ENCODE assay signal across 13 mouse cellular contexts in the genomic region with DNA sequence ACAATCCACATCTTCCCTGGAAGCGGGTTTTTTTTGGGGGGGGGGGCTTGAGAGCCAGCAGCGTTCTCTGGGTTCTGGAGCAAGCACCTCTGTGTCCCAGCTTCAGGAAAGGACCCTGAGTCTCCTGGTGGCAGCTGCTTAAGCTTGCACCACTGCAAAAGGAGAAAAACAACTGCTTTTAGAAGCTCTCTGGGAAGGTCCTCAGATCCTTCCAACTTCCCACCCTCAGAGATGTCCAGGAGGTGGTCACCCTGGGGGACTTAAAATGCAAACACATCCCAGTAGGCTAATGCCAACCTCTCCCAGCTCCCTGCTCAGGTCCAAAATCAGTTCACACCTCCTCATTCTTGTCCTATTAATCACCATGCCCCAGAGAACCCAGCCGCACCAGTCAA.
DNase-seq lines count a peak whose midpoint lies in the region; ATAC-seq and TF ChIP-seq lines count a peak whose summit lies in the region.
"Had no signal": no experiment of that assay in that cellular context is flagged by ENCODE, and none has a peak within 500 bp of the region (broad histone marks: within the 10 kb centered on the region; RNA-seq: fewer than 3 reads in every experiment).

No protein-coding gene starts in this region.

- H3K27me3 ChIP-seq in heart, embryonic 10.5 days (ENCODE audit: insufficient read depth, poor library complexity, severe bottlenecking) = 0 out of 2 replicates have a peak, but pooled peaks cover 5% of the 10 kb centered on the region
- no peaks in the 10 kb centered on the region for H3K27me3 ChIP-seq in midbrain, embryonic 11.5 days (ENCODE audit: control insufficient read depth, insufficient read depth, low read length)
- no peaks in the 10 kb centered on the region for H3K27me3 ChIP-seq in midbrain, embryonic 15.5 days (replicated peaks)
- no peaks in the 10 kb centered on the region for H3K27me3 ChIP-seq in forebrain, embryonic 15.5 days
- no peaks in the 10 kb centered on the region for H3K27me3 ChIP-seq in neural tube, embryonic 13.5 days
- H3K27me3 ChIP-seq: liver, embryonic 13.5 days had no signal

- no peak overlapping the region for H3K9ac ChIP-seq in midbrain, embryonic 11.5 days (ENCODE audit: low read length)
- H3K9ac ChIP-seq in midbrain, embryonic 15.5 days = no peak overlapping the region
- H3K9ac ChIP-seq in forebrain, embryonic 15.5 days (replicated peaks) = no peak overlapping the region
- H3K9ac ChIP-seq in neural tube, embryonic 13.5 days = no peak overlapping the region
- H3K9ac ChIP-seq: liver, embryonic 13.5 days had no signal

- TF ChIP-seq CTCF in gastrocnemius, adult 2 months (IDR thresholded peaks at IDR 0.05) = no peak
- no peak for TF ChIP-seq CTCF in layer of hippocampus, adult 2 months (conservative IDR thresholded peaks at IDR 0.05)

- H3K4me2 ChIP-seq in midbrain, embryonic 11.5 days = no peak overlapping the region
- H3K4me2 ChIP-seq in midbrain, embryonic 15.5 days = no peak overlapping the region
- no peak overlapping the region for H3K4me2 ChIP-seq in forebrain, embryonic 15.5 days (replicated peaks)
- peak overlapping the region; percentile 39 for H3K4me2 ChIP-seq in neural tube, embryonic 13.5 days
- H3K4me2 ChIP-seq: liver, embryonic 13.5 days had no signal

- no peak overlapping the region for H3K4me3 ChIP-seq in heart, embryonic 10.5 days
- no peak overlapping the region for H3K4me3 ChIP-seq in midbrain, embryonic 11.5 days (ENCODE audit: low read depth, low read length)
- no peak overlapping the region for H3K4me3 ChIP-seq in midbrain, embryonic 15.5 days
- no peak overlapping the region for H3K4me3 ChIP-seq in forebrain, embryonic 15.5 days
- H3K4me3 ChIP-seq in neural tube, embryonic 13.5 days = no peak overlapping the region
- H3K4me3 ChIP-seq in gastrocnemius, adult 2 months = no peak overlapping the region
- no peak overlapping the region for H3K4me3 ChIP-seq in layer of hippocampus, adult 2 months
- H3K4me3 ChIP-seq: left cerebral cortex, adult 2 months; liver, embryonic 13.5 days had no signal

- peaks cover 7% of the 10 kb centered on the region; the same call in 1 of the 2 replicates for H3K4me1 ChIP-seq in heart, embryonic 10.5 days
- no peaks in the 10 kb centered on the region for H3K4me1 ChIP-seq in midbrain, embryonic 11.5 days (ENCODE audit: control insufficient read depth, insufficient read depth, low read length)
- H3K4me1 ChIP-seq in midbrain, embryonic 15.5 days = no peaks in the 10 kb centered on the region
- H3K4me1 ChIP-seq in forebrain, embryonic 15.5 days = peaks cover 2% of the 10 kb centered on the region; the same call in 1 of the 2 replicates
- H3K4me1 ChIP-seq in neural tube, embryonic 13.5 days (replicated peaks) = peaks cover 14% of the 10 kb centered on the region
- H3K4me1 ChIP-seq: liver, embryonic 13.5 days had no signal

- no peak for ATAC-seq in midbrain, embryonic 11.5 days (ENCODE audit: low FRiP score)
- ATAC-seq in midbrain, embryonic 15.5 days (replicated peaks) = no peak
- peak; percentile 16; the same call in 1 of the 2 replicates for ATAC-seq in forebrain, embryonic 15.5 days (replicated peaks)
- no peak; the same call in 1 of the 2 replicates for ATAC-seq in neural tube, embryonic 13.5 days (ENCODE audit: low read depth)
- ATAC-seq: hindbrain, postnatal 0 days had no signal

- H3K27ac ChIP-seq in heart, embryonic 10.5 days = 0 out of 2 replicates have a peak overlapping the region, but pooled peaks have one; percentile 6
- no peak overlapping the region for H3K27ac ChIP-seq in midbrain, embryonic 11.5 days (ENCODE audit: low read depth, low read length)
- no peak overlapping the region for H3K27ac ChIP-seq in midbrain, embryonic 15.5 days
- H3K27ac ChIP-seq in forebrain, embryonic 15.5 days (replicated peaks) = peak overlapping the region; percentile 25
- 0 out of 2 replicates have a peak overlapping the region, but pooled peaks have one; percentile 1 for H3K27ac ChIP-seq in neural tube, embryonic 13.5 days (replicated peaks)
- no peak overlapping the region for H3K27ac ChIP-seq in gastrocnemius, adult 2 months
- no peak overlapping the region for H3K27ac ChIP-seq in layer of hippocampus, adult 2 months
- H3K27ac ChIP-seq: hindbrain, postnatal 0 days; left cerebral cortex, adult 2 months; liver, embryonic 13.5 days had no signal

- no peaks in the 10 kb centered on the region for H3K9me3 ChIP-seq in heart, embryonic 10.5 days
- no peaks in the 10 kb centered on the region for H3K9me3 ChIP-seq in midbrain, embryonic 11.5 days (ENCODE audit: control insufficient read depth, low read length)
- H3K9me3 ChIP-seq in midbrain, embryonic 15.5 days = no peaks in the 10 kb centered on the region
- no peaks in the 10 kb centered on the region for H3K9me3 ChIP-seq in forebrain, embryonic 15.5 days
- H3K9me3 ChIP-seq in neural tube, embryonic 13.5 days = no peaks in the 10 kb centered on the region
- H3K9me3 ChIP-seq: liver, embryonic 13.5 days had no signal

- DNase-seq in heart, embryonic 10.5 days (ENCODE audit: low spot score) = no peak
- DNase-seq in heart, postnatal 36 days = no peak
- DNase-seq in midbrain, embryonic 11.5 days (ENCODE audit: low spot score, missing footprints) = peak; percentile 81
- no peak for DNase-seq in gastrocnemius, adult 2 months
- DNase-seq in layer of hippocampus, adult 2 months (ENCODE audit: low spot score in 2 of 2) = no peak
- DNase-seq: cerebellum, adult 18-20 months; liver, embryonic 13.5 days; lung, postnatal 14 days had no signal

- H3K36me3 ChIP-seq in heart, embryonic 10.5 days = no peaks in the 10 kb centered on the region
- no peaks in the 10 kb centered on the region for H3K36me3 ChIP-seq in midbrain, embryonic 11.5 days (ENCODE audit: control insufficient read depth, insufficient read depth, low read length)
- no peaks in the 10 kb centered on the region for H3K36me3 ChIP-seq in midbrain, embryonic 15.5 days (replicated peaks)
- no peaks in the 10 kb centered on the region for H3K36me3 ChIP-seq in forebrain, embryonic 15.5 days
- no peaks in the 10 kb centered on the region for H3K36me3 ChIP-seq in neural tube, embryonic 13.5 days
- H3K36me3 ChIP-seq: liver, embryonic 13.5 days had no signal

- intact Hi-C loops in heart, postnatal 36 days (cut with DNase I) = loop anchor here (10.0 kb wide), 1 partner anchor 1105 kb away; no protein-coding TSS in a partner anchor
- intact Hi-C loops in gastrocnemius, adult 2 months (cut with DNase I) = no loop called here

- 25% methylated on average over 3 of the region's 3 CpGs for WGBS in heart, embryonic 10.5 days
- 50% methylated on average over 3 of the region's 3 CpGs for WGBS in midbrain, embryonic 11.5 days
- 40% methylated on average over 3 of the region's 3 CpGs for WGBS in midbrain, embryonic 15.5 days
- WGBS in forebrain, embryonic 15.5 days = 59% methylated on average over 3 of the region's 3 CpGs
- 7% methylated on average over 3 of the region's 3 CpGs for WGBS in neural tube, embryonic 13.5 days

Comparison
In these comparisons a context has a peak if more than half of its experiments do, and no peak if none do; other contexts are left out.
1. H3K27ac ChIP-seq: peak in heart, embryonic 10.5 days (single experiment), forebrain, embryonic 15.5 days (single experiment) and neural tube, embryonic 13.5 days (single experiment); none in midbrain, embryonic 11.5 days (single experiment), midbrain, embryonic 15.5 days (single experiment), gastrocnemius, adult 2 months (single experiment) and layer of hippocampus, adult 2 months (single experiment).